Mouse (Mus musculus): ENCODE data around the gene C1qbp. TPM values are rescaled to one million over a fixed set of nuclear protein-coding genes. Genes with fewer than 3 reads are reported as not detected.

Gene C1qbp
- polyA plus RNA-seq, 1 experiment, result 318 TPM

DNA sequence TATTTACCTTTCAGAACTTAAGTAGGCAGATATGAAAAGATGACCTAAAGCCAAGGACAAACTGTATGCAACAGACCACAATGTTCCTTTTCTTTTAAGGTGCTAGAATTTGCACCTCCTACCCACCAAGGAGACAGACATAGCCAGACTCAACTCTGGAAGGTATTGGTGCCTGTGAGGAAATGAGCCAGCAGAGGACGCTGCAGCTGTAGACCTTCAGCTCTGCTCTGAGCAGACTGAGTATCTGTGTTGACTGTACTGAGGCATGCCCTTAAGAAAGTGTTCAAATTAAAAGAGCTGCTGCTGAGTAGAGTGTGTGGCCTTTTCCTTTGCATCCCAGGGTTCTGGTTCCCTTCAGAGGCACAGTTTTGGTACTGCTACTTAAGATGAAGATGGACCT, 40.2 kb downstream of the C1qbp start:
- Histone ChIP-seq H3K36me3 (ENCODE audit: control insufficient read depth, insufficient read depth) (peaks cover 77% of the 10 kb centered on the region), H3K79me2 (ENCODE audit: control insufficient read depth, insufficient read depth) (no peaks in the 10 kb centered on the region), H3K27me3 (ENCODE audit: control insufficient read depth, insufficient read depth, insufficient read length) (no peaks in the 10 kb centered on the region), H3ac (ENCODE audit: control insufficient read depth, insufficient read length) (no peak overlapping the region), H3K4me2 (ENCODE audit: low read depth) (no peak overlapping the region), H3K4me3 (no peak overlapping the region)
- TF ChIP-seq TCF12 (IDR thresholded peaks at IDR 0.05; ENCODE audit: insufficient read depth, poor library complexity, severe bottlenecking) (no peak), POLR2A (IDR thresholded peaks at IDR 0.05; ENCODE audit: insufficient read length, low read depth) (no peak), MAX (IDR thresholded peaks at IDR 0.05; ENCODE audit: low read depth) (no peak), MYOG (IDR thresholded peaks at IDR 0.05; ENCODE audit: control insufficient read depth in 1 of 3, insufficient read depth in 1 of 3, insufficient read length in 2 of 3, low read depth in 2 of 3) (no peak), USF1 (IDR thresholded peaks at IDR 0.05; ENCODE audit: low read depth) (no peak), MYOD1 (IDR thresholded peaks at IDR 0.05; ENCODE audit: control insufficient read depth in 1 of 3, insufficient read length in 2 of 3, low read depth in 2 of 3) (no peak), POLR2AphosphoS2 (IDR thresholded peaks at IDR 0.05; ENCODE audit: insufficient read length, low read depth) (no peak), CEBPB (IDR thresholded peaks at IDR 0.05; ENCODE audit: insufficient read depth, poor library complexity, severe bottlenecking) (no peak), TCF3 (IDR thresholded peaks at IDR 0.05; ENCODE audit: insufficient read length, low read depth) (no peak), REST (IDR thresholded peaks at IDR 0.05; ENCODE audit: insufficient read depth, insufficient read length) (no peak), E2F4 (IDR thresholded peaks at IDR 0.05; ENCODE audit: insufficient read depth) (no peak), SRF (IDR thresholded peaks at IDR 0.05; ENCODE audit: control insufficient read depth, insufficient read length, low read depth) (no peak)

DNA sequence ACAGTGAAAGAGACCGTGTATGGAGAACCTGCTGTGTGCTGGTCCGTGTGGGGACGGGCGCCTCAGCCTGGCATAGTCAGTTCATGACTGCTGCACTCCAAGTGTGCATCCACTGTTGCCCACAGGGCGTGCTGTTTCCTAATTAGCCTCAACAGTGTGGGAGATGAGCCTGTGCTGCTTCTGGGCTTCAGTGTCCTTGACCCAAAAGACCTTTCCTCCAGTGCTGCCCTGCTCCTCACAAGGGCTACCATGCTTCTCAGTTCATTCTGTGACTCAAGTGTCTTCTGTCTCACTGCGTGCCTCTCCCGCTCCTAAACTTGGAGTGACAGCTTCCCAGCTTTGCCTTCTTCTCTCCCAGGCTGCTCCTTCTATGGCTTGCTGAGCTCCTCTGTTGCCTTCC, 47.5 kb downstream of the C1qbp start:
- H3K79me2 ChIP-seq (ENCODE audit: control insufficient read depth, insufficient read depth), result no peaks in the 10 kb centered on the region
- H3K36me3 ChIP-seq (ENCODE audit: control insufficient read depth, insufficient read depth), result peaks cover 51% of the 10 kb centered on the region
- no peak overlapping the region for H3K4me2 ChIP-seq (ENCODE audit: low read depth)
- no peak overlapping the region for H3ac ChIP-seq (ENCODE audit: control insufficient read depth, insufficient read length)
- TF ChIP-seq TCF12 (IDR thresholded peaks at IDR 0.05; ENCODE audit: insufficient read depth, poor library complexity, severe bottlenecking), result no peak
- no peak for TF ChIP-seq CEBPB (IDR thresholded peaks at IDR 0.05; ENCODE audit: insufficient read depth, poor library complexity, severe bottlenecking)
- no peak for TF ChIP-seq USF1 (IDR thresholded peaks at IDR 0.05; ENCODE audit: low read depth)
- no peak for TF ChIP-seq TCF3 (IDR thresholded peaks at IDR 0.05; ENCODE audit: insufficient read length, low read depth)
- no peak for TF ChIP-seq SRF (IDR thresholded peaks at IDR 0.05; ENCODE audit: control insufficient read depth, insufficient read length, low read depth)
- TF ChIP-seq E2F4 (IDR thresholded peaks at IDR 0.05; ENCODE audit: insufficient read depth), result no peak
- no peak for TF ChIP-seq MYOG (IDR thresholded peaks at IDR 0.05; ENCODE audit: control insufficient read depth in 1 of 3, insufficient read depth in 1 of 3, insufficient read length in 2 of 3, low read depth in 2 of 3)
- no peak for TF ChIP-seq POLR2AphosphoS2 (IDR thresholded peaks at IDR 0.05; ENCODE audit: insufficient read length, low read depth)
- TF ChIP-seq MYOD1 (IDR thresholded peaks at IDR 0.05; ENCODE audit: control insufficient read depth in 1 of 3, insufficient read length in 2 of 3, low read depth in 2 of 3), result no peak
- no peak for TF ChIP-seq POLR2A (IDR thresholded peaks at IDR 0.05; ENCODE audit: insufficient read length, low read depth)
- TF ChIP-seq REST (IDR thresholded peaks at IDR 0.05; ENCODE audit: insufficient read depth, insufficient read length), result no peak
- TF ChIP-seq MAX (IDR thresholded peaks at IDR 0.05; ENCODE audit: low read depth), result no peak
- no peak overlapping the region for H3K4me3 ChIP-seq
- no peaks in the 10 kb centered on the region for H3K27me3 ChIP-seq (ENCODE audit: control insufficient read depth, insufficient read depth, insufficient read length)

DNA sequence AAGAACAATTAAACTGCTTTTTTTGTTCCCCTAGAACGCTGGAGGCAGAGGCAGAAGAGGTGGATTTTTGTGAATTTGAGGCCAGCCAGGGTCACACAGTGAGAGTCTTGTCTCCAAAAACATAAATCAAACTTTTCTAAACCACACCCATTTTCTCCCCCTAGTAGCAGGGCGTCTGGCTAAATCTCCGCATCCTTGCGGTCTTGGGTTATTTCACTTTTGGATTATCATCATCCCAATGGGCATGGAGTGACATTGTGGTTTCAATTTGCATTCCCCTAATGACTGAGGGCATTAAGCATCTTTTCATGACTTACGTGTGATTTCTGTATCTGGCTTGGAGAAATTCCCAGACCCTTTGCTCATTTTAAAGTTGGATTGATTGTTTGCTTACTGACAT, 51.4 kb downstream of the C1qbp start:
- Histone ChIP-seq H3ac (ENCODE audit: control insufficient read depth, insufficient read length) (no peak overlapping the region), H3K4me3 (no peak overlapping the region), H3K36me3 (ENCODE audit: control insufficient read depth, insufficient read depth) (peaks cover 32% of the 10 kb centered on the region), H3K79me2 (ENCODE audit: control insufficient read depth, insufficient read depth) (no peaks in the 10 kb centered on the region), H3K27me3 (ENCODE audit: control insufficient read depth, insufficient read depth, insufficient read length) (no peaks in the 10 kb centered on the region), H3K4me2 (ENCODE audit: low read depth) (no peak overlapping the region)
- TF ChIP-seq REST (IDR thresholded peaks at IDR 0.05; ENCODE audit: insufficient read depth, insufficient read length) (no peak), POLR2AphosphoS2 (IDR thresholded peaks at IDR 0.05; ENCODE audit: insufficient read length, low read depth) (no peak), POLR2A (IDR thresholded peaks at IDR 0.05; ENCODE audit: insufficient read length, low read depth) (no peak), SRF (IDR thresholded peaks at IDR 0.05; ENCODE audit: control insufficient read depth, insufficient read length, low read depth) (no peak), TCF3 (IDR thresholded peaks at IDR 0.05; ENCODE audit: insufficient read length, low read depth) (no peak), MYOG (IDR thresholded peaks at IDR 0.05; ENCODE audit: control insufficient read depth in 1 of 3, insufficient read depth in 1 of 3, insufficient read length in 2 of 3, low read depth in 2 of 3) (no peak), USF1 (IDR thresholded peaks at IDR 0.05; ENCODE audit: low read depth) (no peak), E2F4 (IDR thresholded peaks at IDR 0.05; ENCODE audit: insufficient read depth) (no peak), CEBPB (IDR thresholded peaks at IDR 0.05; ENCODE audit: insufficient read depth, poor library complexity, severe bottlenecking) (no peak), MAX (IDR thresholded peaks at IDR 0.05; ENCODE audit: low read depth) (no peak), TCF12 (IDR thresholded peaks at IDR 0.05; ENCODE audit: insufficient read depth, poor library complexity, severe bottlenecking) (no peak), MYOD1 (IDR thresholded peaks at IDR 0.05; ENCODE audit: control insufficient read depth in 1 of 3, insufficient read length in 2 of 3, low read depth in 2 of 3) (no peak)

Other genes with a start within 250 kb of the C1qbp start
- 2.7 TPM for gene Zfp3, start 218.8 kb downstream of the C1qbp start, polyA plus RNA-seq (2012; fragmentation: generic; extraction: Trizol)
- 0.10 TPM for gene Scimp, start 170.4 kb downstream of the C1qbp start, polyA plus RNA-seq (2012; fragmentation: generic; extraction: Trizol)
- 16.1 TPM for gene Rabep1, start 138.2 kb downstream of the C1qbp start, polyA plus RNA-seq (2012; fragmentation: generic; extraction: Trizol)
- 63.5 TPM for gene Nup88, start 13.1 kb downstream of the C1qbp start, polyA plus RNA-seq (2012; fragmentation: generic; extraction: Trizol)
- gene Rpain, start 12.8 kb downstream of the C1qbp start, polyA plus RNA-seq (2012; fragmentation: generic; extraction: Trizol), result 28.0 TPM
- gene Dhx33, start 21.4 kb upstream of the C1qbp start, polyA plus RNA-seq (2012; fragmentation: generic; extraction: Trizol), result 9.2 TPM
- gene Mis12, start 36.6 kb upstream of the C1qbp start, polyA plus RNA-seq (2012; fragmentation: generic; extraction: Trizol), result 11.0 TPM
- gene Derl2, start 36.8 kb upstream of the C1qbp start, polyA plus RNA-seq (2012; fragmentation: generic; extraction: Trizol), result 27.6 TPM
- 0.11 TPM for gene 6330403K07Rik, start 50.5 kb upstream of the C1qbp start, polyA plus RNA-seq (2012; fragmentation: generic; extraction: Trizol)
- not detected for gene Nlrp1a, start 161.7 kb upstream of the C1qbp start, polyA plus RNA-seq (2012; fragmentation: generic; extraction: Trizol)
- gene Nlrp1b, start 247.7 kb upstream of the C1qbp start, polyA plus RNA-seq (2012; fragmentation: generic; extraction: Trizol), result 0.01 TPM

Data from myocyte (in vitro differentiated cells).